Mouse (Mus musculus): ENCODE results near the gene Tnfsf9.
"Not testable (repeated sequence)": the region's sequence is repeated elsewhere in the genome, so short reads cannot be mapped to it uniquely, and the experiment has no call there.

Gene Tnfsf9

GRCm38 (mm10) chr17:57095855-57096622 lies 9.1 kb upstream of the Tnfsf9 start:
- peak; percentile 49 for DNase-seq (ENCODE audit: low spot score)

GRCm38 (mm10) chr17:57096623-57096920 lies 8.6 kb upstream of the Tnfsf9 start:
- peak; percentile 65 for DNase-seq (ENCODE audit: low spot score)

- no peak for DNase-seq (ENCODE audit: low spot score)
Observed at GRCm38 (mm10) chr17:57098321-57098720, 6.8 kb upstream of the Tnfsf9 start.

GRCm38 (mm10) chr17:57099629-57100325 lies 5.3 kb upstream of the Tnfsf9 start:
- peak; percentile 53 for DNase-seq (ENCODE audit: low spot score)

- DNase-seq (ENCODE audit: low spot score) = no peak
Observed at GRCm38 (mm10) chr17:57102276-57102675, 2.8 kb upstream of the Tnfsf9 start.

- DNase-seq (ENCODE audit: low spot score) = no peak
Observed at GRCm38 (mm10) chr17:57104496-57104895, 629 bp upstream of the Tnfsf9 start.

- no peak for DNase-seq (ENCODE audit: low spot score)
Observed at GRCm38 (mm10) chr17:57106035-57106368, 877 bp downstream of the Tnfsf9 start.

- DNase-seq (ENCODE audit: low spot score) = no peak
Observed at GRCm38 (mm10) chr17:57107064-57107463, 1.9 kb downstream of the Tnfsf9 start.

- DNase-seq (ENCODE audit: low spot score) = no peak
Observed at GRCm38 (mm10) chr17:57108040-57108665, 3.0 kb downstream of the Tnfsf9 start.

GRCm38 (mm10) chr17:57108666-57109171 lies 3.6 kb downstream of the Tnfsf9 start:
- no peak for DNase-seq (ENCODE audit: low spot score)

- DNase-seq (ENCODE audit: low spot score) = no peak
Observed at GRCm38 (mm10) chr17:57110005-57110404, 4.9 kb downstream of the Tnfsf9 start.

GRCm38 (mm10) chr17:57112768-57113474 lies 7.8 kb downstream of the Tnfsf9 start:
- DNase-seq (ENCODE audit: low spot score) = no peak

- DNase-seq (ENCODE audit: low spot score) = no peak
Observed at GRCm38 (mm10) chr17:57116801-57117200, 11.7 kb downstream of the Tnfsf9 start.

GRCm38 (mm10) chr17:57118524-57119349 lies 13.6 kb downstream of the Tnfsf9 start:
- DNase-seq (ENCODE audit: low spot score) = peak; percentile 60

GRCm38 (mm10) chr17:57121856-57122255 lies 16.7 kb downstream of the Tnfsf9 start:
- DNase-seq (ENCODE audit: low spot score) = no peak

- DNase-seq (ENCODE audit: low spot score) = no peak
Observed at GRCm38 (mm10) chr17:57123192-57124118, 18.3 kb downstream of the Tnfsf9 start.

GRCm38 (mm10) chr17:57124792-57125191 lies 19.7 kb downstream of the Tnfsf9 start:
- no peak for DNase-seq (ENCODE audit: low spot score)

- DNase-seq (ENCODE audit: low spot score) = no peak
Observed at GRCm38 (mm10) chr17:57125853-57126622, 20.9 kb downstream of the Tnfsf9 start.

GRCm38 (mm10) chr17:57131793-57132192 lies 26.7 kb downstream of the Tnfsf9 start:
- DNase-seq (ENCODE audit: low spot score) = no peak

- DNase-seq (ENCODE audit: low spot score) = not testable (repeated sequence)
Observed at GRCm38 (mm10) chr17:57134021-57134420, 28.9 kb downstream of the Tnfsf9 start.

Data from c-Kit-positive CD71-positive TER-119-positive erythroid progenitor cells, embryonic 14.5 days (primary cell).